Mouse (Mus musculus): ENCODE measurements around the gene Pou2f1. TPM values are rescaled to one million over a fixed set of nuclear protein-coding genes. Genes with fewer than 3 reads are reported as not detected.
A peak's percentile ranks its signal among the peaks of the same experiment; 100 is the strongest.

Gene Pou2f1
- polyA plus RNA-seq, 1 experiment from 2014 or later, result 26.1 TPM

- WGBS, result 90% methylated on average over 6 of the region's 6 CpGs
- DNase-seq (ENCODE audit: low spot score) (no peak), ATAC-seq (ENCODE audit: low FRiP score) (no peak)
- Histone ChIP-seq H3K4me3 (ENCODE audit: low read depth, low read length) (no peak overlapping the region), H3K27me3 (ENCODE audit: control insufficient read depth, insufficient read depth, low read length) (no peaks in the 10 kb centered on the region), H3K27ac (ENCODE audit: low read depth, low read length) (no peak overlapping the region), H3K4me1 (replicated peaks; ENCODE audit: control insufficient read depth, insufficient read depth, low read length) (no peaks in the 10 kb centered on the region), H3K9ac (ENCODE audit: low read depth, low read length) (no peak overlapping the region), H3K36me3 (ENCODE audit: control insufficient read depth, insufficient read depth, low read length) (no peaks in the 10 kb centered on the region), H3K4me2 (replicated peaks; ENCODE audit: low read depth, low read length) (no peak overlapping the region), H3K9me3 (ENCODE audit: control insufficient read depth, low read length) (no peaks in the 10 kb centered on the region)
Observed at GRCm38 (mm10) chr1:165875520-165876284, 126.8 kb downstream of the Pou2f1 start.

- no peak overlapping the region for H3K4me3 ChIP-seq (ENCODE audit: low read depth, low read length)
- no peak overlapping the region for H3K4me2 ChIP-seq (replicated peaks; ENCODE audit: low read depth, low read length)
- H3K4me1 ChIP-seq (replicated peaks; ENCODE audit: control insufficient read depth, insufficient read depth, low read length), result no peaks in the 10 kb centered on the region
- H3K36me3 ChIP-seq (ENCODE audit: control insufficient read depth, insufficient read depth, low read length), result no peaks in the 10 kb centered on the region
- H3K27ac ChIP-seq (ENCODE audit: low read depth, low read length), result no peak overlapping the region
- H3K27me3 ChIP-seq (ENCODE audit: control insufficient read depth, insufficient read depth, low read length), result no peaks in the 10 kb centered on the region
- H3K9ac ChIP-seq (ENCODE audit: low read depth, low read length), result no peak overlapping the region
- ATAC-seq (ENCODE audit: low FRiP score) (no peak), DNase-seq (ENCODE audit: low spot score) (no peak)
- H3K9me3 ChIP-seq (ENCODE audit: control insufficient read depth, low read length), result no peaks in the 10 kb centered on the region
- WGBS, result 41% methylated on average over 8 of the region's 8 CpGs
Observed at GRCm38 (mm10) chr1:165874645-165875044, 127.8 kb downstream of the Pou2f1 start.

- H3K4me1 ChIP-seq (replicated peaks; ENCODE audit: control insufficient read depth, insufficient read depth, low read length), result peaks cover 4% of the 10 kb centered on the region; the same call in 1 of the 2 replicates
- WGBS, result 90% methylated on average over 8 of the region's 8 CpGs
- no peaks in the 10 kb centered on the region for H3K36me3 ChIP-seq (ENCODE audit: control insufficient read depth, insufficient read depth, low read length)
Observed at GRCm38 (mm10) chr1:165868659-165869058, 133.8 kb downstream of the Pou2f1 start.

GRCm38 (mm10) chr1:165866630-165867280 lies 135.7 kb downstream of the Pou2f1 start:
- H3K36me3 ChIP-seq (ENCODE audit: control insufficient read depth, insufficient read depth, low read length), result no peaks in the 10 kb centered on the region
- 77% methylated on average over 5 of the region's 5 CpGs for WGBS
- H3K4me1 ChIP-seq (replicated peaks; ENCODE audit: control insufficient read depth, insufficient read depth, low read length), result peaks cover 4% of the 10 kb centered on the region; the same call in 1 of the 2 replicates
- DNase-seq (ENCODE audit: low spot score), result no peak
- H3K27me3 ChIP-seq (ENCODE audit: control insufficient read depth, insufficient read depth, low read length), result no peaks in the 10 kb centered on the region
- no peak overlapping the region for H3K9ac ChIP-seq (ENCODE audit: low read depth, low read length)
- H3K4me2 ChIP-seq (replicated peaks; ENCODE audit: low read depth, low read length), result no peak overlapping the region
- H3K9me3 ChIP-seq (ENCODE audit: control insufficient read depth, low read length), result no peaks in the 10 kb centered on the region
- H3K27ac ChIP-seq (ENCODE audit: low read depth, low read length), result no peak overlapping the region
- no peak for ATAC-seq (ENCODE audit: low FRiP score)
- H3K4me3 ChIP-seq (ENCODE audit: low read depth, low read length), result no peak overlapping the region

More at GRCm38 (mm10) chr1:165868659-165869058, 133.8 kb downstream of the Pou2f1 start:
- Histone ChIP-seq H3K9ac (ENCODE audit: low read depth, low read length) (no peak overlapping the region), H3K4me3 (ENCODE audit: low read depth, low read length) (no peak overlapping the region), H3K4me2 (replicated peaks; ENCODE audit: low read depth, low read length) (no peak overlapping the region), H3K27me3 (ENCODE audit: control insufficient read depth, insufficient read depth, low read length) (no peaks in the 10 kb centered on the region), H3K27ac (ENCODE audit: low read depth, low read length) (no peak overlapping the region), H3K9me3 (ENCODE audit: control insufficient read depth, low read length) (no peaks in the 10 kb centered on the region)
- DNase-seq (ENCODE audit: low spot score), result no peak
- ATAC-seq (ENCODE audit: low FRiP score), result no peak

GRCm38 (mm10) chr1:165864864-165865795 lies 137.3 kb downstream of the Pou2f1 start:
- Histone ChIP-seq H3K4me2 (replicated peaks; ENCODE audit: low read depth, low read length) (no peak overlapping the region), H3K27ac (ENCODE audit: low read depth, low read length) (no peak overlapping the region), H3K27me3 (ENCODE audit: control insufficient read depth, insufficient read depth, low read length) (no peaks in the 10 kb centered on the region), H3K9me3 (ENCODE audit: control insufficient read depth, low read length) (no peaks in the 10 kb centered on the region), H3K4me3 (ENCODE audit: low read depth, low read length) (no peak overlapping the region), H3K9ac (ENCODE audit: low read depth, low read length) (no peak overlapping the region), H3K36me3 (ENCODE audit: control insufficient read depth, insufficient read depth, low read length) (no peaks in the 10 kb centered on the region), H3K4me1 (replicated peaks; ENCODE audit: control insufficient read depth, insufficient read depth, low read length) (peaks cover 4% of the 10 kb centered on the region; the same call in 1 of the 2 replicates)
- 50% methylated on average over 14 of the region's 14 CpGs for WGBS
- DNase-seq (ENCODE audit: low spot score), result peak; percentile 36
- no peak for ATAC-seq (ENCODE audit: low FRiP score)

- H3K4me3 ChIP-seq (ENCODE audit: low read depth, low read length), result no peak overlapping the region
- WGBS, result 78% methylated on average over 7 of the region's 7 CpGs
- no peak overlapping the region for H3K4me2 ChIP-seq (replicated peaks; ENCODE audit: low read depth, low read length)
- H3K36me3 ChIP-seq (ENCODE audit: control insufficient read depth, insufficient read depth, low read length), result no peaks in the 10 kb centered on the region
- DNase-seq (ENCODE audit: low spot score), result no peak
- H3K27ac ChIP-seq (ENCODE audit: low read depth, low read length), result no peak overlapping the region
- H3K4me1 ChIP-seq (replicated peaks; ENCODE audit: control insufficient read depth, insufficient read depth, low read length), result peaks cover 4% of the 10 kb centered on the region; the same call in 1 of the 2 replicates
- no peak for ATAC-seq (ENCODE audit: low FRiP score)
- no peaks in the 10 kb centered on the region for H3K9me3 ChIP-seq (ENCODE audit: control insufficient read depth, low read length)
- no peaks in the 10 kb centered on the region for H3K27me3 ChIP-seq (ENCODE audit: control insufficient read depth, insufficient read depth, low read length)
- no peak overlapping the region for H3K9ac ChIP-seq (ENCODE audit: low read depth, low read length)
Observed at GRCm38 (mm10) chr1:165862059-165862458, 140.4 kb downstream of the Pou2f1 start.

GRCm38 (mm10) chr1:165861235-165861609 lies 141.3 kb downstream of the Pou2f1 start:
- Histone ChIP-seq H3K9ac (ENCODE audit: low read depth, low read length) (no peak overlapping the region), H3K27me3 (ENCODE audit: control insufficient read depth, insufficient read depth, low read length) (no peaks in the 10 kb centered on the region), H3K27ac (ENCODE audit: low read depth, low read length) (no peak overlapping the region), H3K4me2 (replicated peaks; ENCODE audit: low read depth, low read length) (no peak overlapping the region), H3K4me1 (replicated peaks; ENCODE audit: control insufficient read depth, insufficient read depth, low read length) (peaks cover 4% of the 10 kb centered on the region; the same call in 1 of the 2 replicates), H3K4me3 (ENCODE audit: low read depth, low read length) (no peak overlapping the region), H3K9me3 (ENCODE audit: control insufficient read depth, low read length) (no peaks in the 10 kb centered on the region), H3K36me3 (ENCODE audit: control insufficient read depth, insufficient read depth, low read length) (no peaks in the 10 kb centered on the region)
- 85% methylated on average over 3 of the region's 3 CpGs for WGBS
- no peak for ATAC-seq (ENCODE audit: low FRiP score)
- DNase-seq (ENCODE audit: low spot score), result no peak

GRCm38 (mm10) chr1:165860373-165861234 lies 141.9 kb downstream of the Pou2f1 start:
- Histone ChIP-seq H3K4me1 (replicated peaks; ENCODE audit: control insufficient read depth, insufficient read depth, low read length) (peaks cover 4% of the 10 kb centered on the region; the same call in 1 of the 2 replicates), H3K9ac (ENCODE audit: low read depth, low read length) (no peak overlapping the region), H3K4me3 (ENCODE audit: low read depth, low read length) (no peak overlapping the region), H3K27ac (ENCODE audit: low read depth, low read length) (no peak overlapping the region), H3K9me3 (ENCODE audit: control insufficient read depth, low read length) (no peaks in the 10 kb centered on the region), H3K36me3 (ENCODE audit: control insufficient read depth, insufficient read depth, low read length) (no peaks in the 10 kb centered on the region), H3K4me2 (replicated peaks; ENCODE audit: low read depth, low read length) (no peak overlapping the region), H3K27me3 (ENCODE audit: control insufficient read depth, insufficient read depth, low read length) (no peaks in the 10 kb centered on the region)
- no peak for ATAC-seq (ENCODE audit: low FRiP score)
- DNase-seq (ENCODE audit: low spot score), result no peak
- 73% methylated on average over 9 of the region's 9 CpGs for WGBS

All from hindbrain, embryonic 11.5 days (tissue).